Mouse (Mus musculus) thymus, adult 2 months (tissue): ENCODE results near the gene Ctdsp1.

ENCODE experiments used
- CTCF ChIP-seq: fragments of 200-500 bp; IDR thresholded peaks from 2 replicates; pipeline ENCODE4 v1.5.1; 2012; ENCODE audit warnings: mild to moderate bottlenecking, control low read depth, low read length, moderate library complexity, borderline replicate concordance; ENCODE audit not compliant: control insufficient read depth, poor library complexity, insufficient read depth; ENCODE audit errors: extremely low read depth
- POLR2A ChIP-seq: fragments of 200-500 bp; IDR thresholded peaks from 2 replicates; pipeline ENCODE4 v1.6.1; 2012; ENCODE audit warnings: mild to moderate bottlenecking, low read length, control low read depth, moderate library complexity; ENCODE audit not compliant: control insufficient read depth, poor library complexity, insufficient read depth; ENCODE audit errors: extremely low read depth

GRCm38 (mm10) chr1:74390287-74390906 lies 912 bp upstream of the Ctdsp1 start:
- TF ChIP-seq POLR2A = no peak
- peak; percentile 78 for TF ChIP-seq CTCF
